Mouse (Mus musculus) right cerebral cortex, postnatal 4 days (tissue): ENCODE measurements at regions not wholly inside any gene's neighbourhood (a gene's known extent, or its start where the extent isn't known, plus 50 kb on each side); places are given as distances from the start of the nearest gene placed in this dataset.
"Not testable (repeated sequence)": the region's sequence is repeated elsewhere in the genome, so short reads cannot be mapped to it uniquely, and the experiment has no call there.

Experiments
- DNase-seq: peaks from one replicate; pipeline ENCODE4 v3.0.0-alpha.2; 2022

DNA sequence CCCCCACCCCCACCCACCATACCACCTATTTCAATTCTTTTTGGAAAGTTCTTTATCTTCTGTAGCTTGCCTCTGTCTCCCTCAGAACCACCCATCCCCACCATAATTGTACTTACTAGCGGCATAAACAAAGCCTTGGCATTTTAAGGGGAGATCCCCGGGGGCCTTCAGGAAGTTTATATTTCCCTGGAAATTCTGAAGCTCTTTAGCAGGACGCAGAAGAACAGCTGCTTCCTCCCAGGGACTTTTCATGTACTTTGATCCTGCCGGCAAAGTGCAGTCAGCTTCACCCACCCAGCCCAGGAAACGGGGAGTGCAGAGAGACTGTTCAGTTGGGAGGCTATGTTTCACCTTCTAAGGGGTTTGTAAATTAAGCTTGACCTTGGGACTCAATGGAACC, 545.6 kb upstream of the Tbl1xr1 start:
- DNase-seq: no peak

- DNase-seq: no peak
These were observed 537.3 kb upstream of the Tbl1xr1 start for GRCm38 (mm10) chr3:21539138-21539537.

DNA sequence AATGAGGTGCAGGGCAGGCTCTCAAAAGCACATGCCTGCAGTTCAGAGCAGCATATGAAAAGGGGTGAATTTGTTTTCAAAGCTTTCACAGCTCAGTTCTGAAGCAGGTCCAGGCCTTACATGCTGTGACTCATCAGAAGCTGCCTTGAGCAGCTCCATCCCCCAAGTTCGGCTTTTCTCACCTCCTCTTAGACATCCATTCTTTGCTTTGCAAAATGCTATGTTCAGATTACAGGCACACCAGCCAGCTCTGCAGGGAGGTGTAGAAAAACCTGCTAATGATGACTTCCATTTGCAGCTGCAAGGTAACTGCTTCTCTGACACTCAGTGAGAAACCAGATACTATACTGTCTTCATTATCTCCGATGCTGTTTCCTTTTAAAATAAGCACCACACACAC, 532.0 kb upstream of the Tbl1xr1 start:
- no peak for DNase-seq

GRCm38 (mm10) chr3:21545156-21545893, 531.1 kb upstream of the Tbl1xr1 start:
- DNase-seq: no peak

GRCm38 (mm10) chr3:21546411-21546810, 530.0 kb upstream of the Tbl1xr1 start:
- no peak for DNase-seq

DNA sequence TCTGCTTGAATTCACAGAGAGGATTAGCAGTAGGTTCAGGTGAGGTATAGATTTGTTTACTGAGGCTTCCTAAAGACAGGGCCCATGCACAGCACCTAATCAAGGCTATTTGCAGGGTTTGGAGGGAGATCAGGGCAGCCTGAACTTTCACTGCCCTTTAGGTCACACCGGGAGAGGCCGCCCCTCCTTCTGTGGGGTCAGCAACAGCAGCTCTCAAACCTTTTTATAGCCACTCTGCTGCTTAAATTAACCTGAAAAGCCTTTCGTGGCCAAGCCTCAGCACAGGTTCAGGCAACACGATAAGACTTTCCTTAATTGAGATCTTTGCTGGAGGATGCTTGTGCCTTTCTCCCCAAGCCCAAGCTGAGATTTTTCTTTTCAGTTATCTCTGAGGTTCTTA, 526.8 kb upstream of the Tbl1xr1 start:
- DNase-seq: no peak

- no peak for DNase-seq
These were observed 523.2 kb upstream of the Tbl1xr1 start for GRCm38 (mm10) chr3:21553159-21553758.

DNA sequence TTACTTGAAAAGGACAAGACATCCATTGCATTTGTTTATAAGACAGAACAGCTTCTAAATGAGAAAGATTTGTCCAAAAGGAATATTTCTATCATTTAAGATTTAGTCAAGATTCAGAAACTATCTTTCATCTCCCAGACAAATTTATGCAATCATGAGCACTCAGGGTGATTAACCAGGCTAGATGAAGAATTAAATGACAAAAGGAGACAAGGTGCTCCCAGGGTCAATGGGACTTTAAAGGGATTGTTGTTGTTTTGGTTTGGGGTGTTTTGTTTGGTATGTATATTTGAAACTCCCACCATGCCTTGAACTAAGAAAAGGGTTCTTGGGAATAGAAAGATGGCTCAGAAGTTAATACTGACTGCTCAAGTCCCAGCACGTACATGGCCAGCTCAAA, 522.6 kb upstream of the Tbl1xr1 start:
- no peak for DNase-seq

- DNase-seq: peak; percentile 84
These were observed 518.5 kb upstream of the Tbl1xr1 start for GRCm38 (mm10) chr3:21557963-21558441.

DNA sequence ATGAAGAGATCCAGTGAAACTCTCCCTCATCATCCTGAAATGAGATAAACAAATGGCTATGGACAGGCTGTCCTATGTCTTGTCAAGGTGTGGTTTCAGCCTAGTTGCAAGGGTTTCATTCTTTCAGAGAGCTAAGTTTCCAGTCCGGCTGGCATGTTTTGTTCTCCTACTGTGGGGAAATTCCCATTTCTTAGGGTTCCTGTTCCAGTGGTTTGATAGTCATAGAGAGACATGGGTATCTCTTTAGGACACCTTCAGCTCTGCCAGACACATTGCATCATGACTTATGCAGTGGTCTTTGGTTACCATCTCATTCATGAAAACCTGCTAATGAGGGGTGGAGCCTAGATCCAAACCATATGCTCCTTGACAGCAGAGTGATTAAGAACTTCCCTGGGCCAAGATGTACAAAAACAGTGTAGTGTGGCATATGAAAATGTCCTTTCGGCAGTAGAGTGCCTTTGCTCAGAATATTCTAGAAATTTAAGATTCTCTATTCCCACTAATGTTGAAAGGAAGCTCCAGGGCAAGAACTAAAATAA, 513.6 kb upstream of the Tbl1xr1 start:
- no peak for DNase-seq

DNA sequence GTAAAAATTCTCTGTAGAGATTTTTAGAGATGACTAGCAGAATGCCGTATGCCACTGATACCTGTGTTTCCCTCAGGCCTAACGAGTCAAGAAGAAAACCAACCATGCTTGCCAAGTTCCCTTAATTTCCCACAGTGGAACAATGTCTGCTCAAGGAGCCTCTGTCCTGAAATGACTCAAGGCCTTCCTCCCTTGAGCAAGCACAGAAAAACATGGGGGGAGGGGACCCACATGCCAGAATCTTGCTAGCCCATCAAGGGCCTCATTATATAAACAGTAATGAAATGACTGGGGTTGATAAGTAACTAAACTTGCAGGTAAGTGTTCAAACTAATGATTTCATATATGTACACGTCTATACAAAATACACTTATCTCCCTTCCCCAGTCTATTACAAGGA, 513.0 kb upstream of the Tbl1xr1 start:
- no peak for DNase-seq

DNA sequence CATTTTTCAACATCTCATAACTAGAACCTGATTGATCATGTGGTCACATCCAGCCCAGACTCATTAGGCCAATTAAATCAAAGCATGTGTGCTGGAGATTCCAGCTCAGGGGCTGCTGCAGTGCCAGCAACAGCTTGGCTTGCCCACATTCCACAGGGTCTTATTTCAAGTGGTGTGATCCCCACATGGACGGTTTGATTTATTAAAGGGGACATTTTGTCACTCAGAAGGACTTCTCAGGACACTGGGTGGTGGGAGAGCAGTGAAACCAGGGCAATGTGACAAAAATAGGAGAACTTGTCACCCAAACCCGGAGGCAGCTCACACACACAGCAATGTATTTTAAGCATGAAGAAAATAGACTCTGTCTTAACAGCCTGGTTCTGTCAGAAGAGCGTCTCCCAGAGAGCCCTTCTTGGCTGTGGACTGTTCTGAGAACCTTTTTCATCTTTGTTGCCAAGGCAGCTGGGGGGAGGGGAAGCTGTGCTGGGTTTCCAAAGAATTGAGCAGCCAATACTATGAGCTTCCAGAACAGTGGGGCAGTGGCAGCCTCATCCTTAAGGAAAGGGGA, 512.2 kb upstream of the Tbl1xr1 start:
- DNase-seq: peak; percentile 89

- no peak for DNase-seq
These were observed 511.5 kb upstream of the Tbl1xr1 start for GRCm38 (mm10) chr3:21564847-21565485.

DNA sequence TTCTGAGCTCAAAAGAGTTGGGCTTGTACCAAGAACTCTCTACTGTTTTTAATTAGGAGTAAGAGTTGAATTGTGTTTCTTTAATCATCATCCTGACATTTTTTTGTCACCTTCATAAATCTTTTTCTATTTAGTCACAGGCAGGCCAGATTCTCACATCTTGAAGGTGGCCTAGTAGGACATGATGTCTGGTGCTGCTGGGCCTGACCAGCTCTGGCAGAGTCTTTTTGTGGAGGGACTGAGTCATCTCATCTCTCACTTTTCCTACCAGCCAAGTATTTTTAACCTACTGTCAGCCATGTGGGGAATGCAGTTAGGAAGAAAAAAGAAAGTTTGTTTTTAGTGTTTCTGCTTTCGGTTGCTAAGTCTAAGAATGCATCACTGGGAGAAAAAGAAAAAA, 506.7 kb upstream of the Tbl1xr1 start:
- no peak for DNase-seq

DNA sequence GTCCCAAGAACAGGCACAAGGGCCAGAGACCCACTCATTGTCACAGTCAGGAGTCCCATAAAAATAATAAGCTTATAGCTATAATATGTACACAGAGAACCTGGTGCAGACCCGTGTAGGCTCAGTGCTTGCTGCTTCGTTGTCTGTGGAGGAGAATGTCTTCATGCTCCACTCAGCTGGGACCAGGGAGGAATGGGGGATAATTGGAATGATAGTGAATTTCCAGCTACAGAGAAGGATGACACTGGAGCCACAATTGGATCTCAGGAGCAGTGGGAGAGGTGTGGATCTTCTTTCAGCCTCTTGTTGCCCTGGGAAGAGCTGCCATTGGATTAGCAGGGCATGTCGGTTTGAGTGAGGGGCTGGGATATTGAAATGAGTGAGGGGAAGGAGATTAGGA, 497.8 kb upstream of the Tbl1xr1 start:
- no peak for DNase-seq

- DNase-seq: no peak
These were observed 494.3 kb upstream of the Tbl1xr1 start for GRCm38 (mm10) chr3:21582122-21582521.

DNA sequence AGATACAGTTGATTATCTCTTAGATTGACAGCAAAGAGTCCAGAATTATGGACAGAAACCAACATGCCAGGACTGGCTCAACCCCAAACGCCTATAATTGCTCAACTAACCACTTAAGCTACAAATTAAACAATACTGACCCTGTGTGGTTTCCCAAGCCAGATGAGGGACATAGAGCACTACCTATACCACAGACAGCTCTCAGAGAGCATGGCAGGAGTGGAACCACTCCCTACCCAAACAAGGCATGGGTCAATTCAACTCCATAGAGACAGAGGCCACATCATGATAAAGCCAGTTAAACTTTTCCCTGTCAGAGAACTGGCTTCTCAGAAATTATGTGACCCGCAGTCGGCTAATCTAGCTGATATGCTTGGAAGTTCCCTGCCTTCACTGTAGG, 490.7 kb upstream of the Tbl1xr1 start:
- DNase-seq: no peak

GRCm38 (mm10) chr3:21606846-21607245, 469.6 kb upstream of the Tbl1xr1 start:
- no peak for DNase-seq

DNA sequence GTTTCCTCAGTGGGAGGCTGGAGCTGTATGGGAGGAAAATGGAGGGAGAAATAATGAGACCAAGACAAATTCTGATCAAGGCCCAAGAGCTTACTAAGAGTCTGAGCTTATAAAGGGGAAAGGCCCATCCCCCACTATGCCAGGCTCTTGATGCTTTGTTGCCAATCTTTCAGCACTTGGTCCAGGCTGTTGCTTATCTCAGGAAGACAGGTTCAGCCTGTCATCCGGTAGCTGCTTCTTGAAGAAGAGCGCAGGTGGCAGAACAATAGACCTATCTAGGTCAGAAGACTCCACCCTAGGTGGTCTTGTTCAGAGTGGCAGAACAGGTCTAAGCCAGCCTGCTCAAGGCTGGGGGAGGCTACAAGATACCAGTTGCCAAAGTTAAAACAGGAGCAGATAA, 466.2 kb upstream of the Tbl1xr1 start:
- no peak for DNase-seq

- no peak for DNase-seq
These were observed 454.7 kb upstream of the Tbl1xr1 start for GRCm38 (mm10) chr3:21621745-21622144.

DNA sequence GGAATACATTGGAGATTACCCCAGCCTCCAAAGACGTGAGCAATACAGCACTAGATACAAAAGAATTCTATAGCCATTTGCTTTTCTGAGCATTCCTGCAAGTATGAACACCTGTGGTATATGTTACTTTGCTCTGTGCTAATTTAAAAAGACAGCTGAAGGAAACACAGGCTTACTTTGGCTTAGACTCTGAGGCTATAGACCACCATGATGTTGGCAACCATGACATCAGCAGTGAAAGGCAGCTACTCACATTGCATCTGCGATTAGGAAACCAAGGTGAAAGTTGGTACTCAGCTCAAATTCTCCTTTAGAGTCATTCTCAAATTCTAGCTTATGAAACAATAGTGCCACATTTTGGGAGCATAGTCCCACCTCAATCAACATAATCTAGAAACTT, 451.4 kb upstream of the Tbl1xr1 start:
- no peak for DNase-seq

- DNase-seq: no peak
These were observed 450.4 kb upstream of the Tbl1xr1 start for GRCm38 (mm10) chr3:21626029-21626428.

- DNase-seq: not testable (repeated sequence)
These were observed 449.4 kb upstream of the Tbl1xr1 start for GRCm38 (mm10) chr3:21627048-21627447.
